Mouse (Mus musculus): Measurements from ENCODE around the gene Gsto1. TPM values are rescaled to one million over a fixed set of nuclear protein-coding genes. Genes with fewer than 3 reads are reported as not detected.
A peak's percentile ranks its signal among the peaks of the same experiment; 100 is the strongest.

The Gsto1 gene
- polyA plus RNA-seq, 1 experiment from 2014 or later, result 237 TPM

DNA sequence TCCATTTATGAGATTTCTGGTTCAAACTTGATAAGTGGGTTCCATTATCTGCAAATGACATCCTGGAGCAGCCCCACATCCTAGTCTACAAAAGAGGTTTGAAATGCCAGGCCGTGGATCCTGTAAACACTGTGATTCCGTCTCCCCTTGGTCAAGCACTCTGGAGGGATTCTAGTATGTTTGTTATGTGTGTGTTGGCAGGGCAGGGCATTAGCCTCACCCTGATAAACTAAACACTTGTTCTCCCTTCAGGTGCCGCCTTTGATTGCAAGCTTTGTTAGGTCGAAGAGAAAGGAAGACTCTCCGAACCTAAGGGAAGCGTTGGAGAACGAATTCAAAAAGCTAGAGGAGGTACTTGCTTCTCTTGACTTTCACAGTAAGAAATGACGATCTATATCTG is 4.4 kb downstream of the Gsto1 start:
- peaks cover 43% of the 10 kb centered on the region for H3K36me3 ChIP-seq
- 86% methylated on average over 8 of the region's 8 CpGs for WGBS
- no peak overlapping the region for H3K4me2 ChIP-seq (replicated peaks)
- no peaks in the 10 kb centered on the region for H3K27me3 ChIP-seq
- no peak overlapping the region for H3K4me3 ChIP-seq (replicated peaks)
- no peak for ATAC-seq (ENCODE audit: insufficient number of reproducible peaks, low FRiP score, low TSS enrichment, low read depth)
- no peaks in the 10 kb centered on the region for H3K9me3 ChIP-seq (replicated peaks)
- peaks cover 14% of the 10 kb centered on the region for H3K4me1 ChIP-seq
- no peak overlapping the region for H3K27ac ChIP-seq (replicated peaks)
- H3K9ac ChIP-seq, result no peak overlapping the region

GRCm38 (mm10) chr19:47862581-47862980 is 7.8 kb downstream of the Gsto1 start:
- Histone ChIP-seq H3K9me3 (replicated peaks) (no peaks in the 10 kb centered on the region), H3K27me3 (no peaks in the 10 kb centered on the region), H3K4me3 (replicated peaks) (no peak overlapping the region), H3K36me3 (peaks cover 44% of the 10 kb centered on the region), H3K27ac (replicated peaks) (no peak overlapping the region), H3K4me1 (peaks cover 4% of the 10 kb centered on the region; the same call in 1 of the 2 replicates), H3K4me2 (replicated peaks) (no peak overlapping the region), H3K9ac (no peak overlapping the region)
- WGBS, result 91% methylated on average over 3 of the region's 3 CpGs
- ATAC-seq (ENCODE audit: insufficient number of reproducible peaks, low FRiP score, low TSS enrichment, low read depth), result no peak

GRCm38 (mm10) chr19:47864051-47864450 is 9.3 kb downstream of the Gsto1 start:
- Histone ChIP-seq H3K4me3 (replicated peaks) (no peak overlapping the region), H3K4me2 (replicated peaks) (no peak overlapping the region), H3K27me3 (no peaks in the 10 kb centered on the region), H3K9me3 (replicated peaks) (no peaks in the 10 kb centered on the region), H3K27ac (replicated peaks) (no peak overlapping the region), H3K4me1 (peaks cover 4% of the 10 kb centered on the region; the same call in 1 of the 2 replicates), H3K36me3 (peaks cover 32% of the 10 kb centered on the region), H3K9ac (no peak overlapping the region)
- ATAC-seq (ENCODE audit: insufficient number of reproducible peaks, low FRiP score, low TSS enrichment, low read depth), result no peak
- WGBS, result 95% methylated on average over 9 of the region's 9 CpGs

DNA sequence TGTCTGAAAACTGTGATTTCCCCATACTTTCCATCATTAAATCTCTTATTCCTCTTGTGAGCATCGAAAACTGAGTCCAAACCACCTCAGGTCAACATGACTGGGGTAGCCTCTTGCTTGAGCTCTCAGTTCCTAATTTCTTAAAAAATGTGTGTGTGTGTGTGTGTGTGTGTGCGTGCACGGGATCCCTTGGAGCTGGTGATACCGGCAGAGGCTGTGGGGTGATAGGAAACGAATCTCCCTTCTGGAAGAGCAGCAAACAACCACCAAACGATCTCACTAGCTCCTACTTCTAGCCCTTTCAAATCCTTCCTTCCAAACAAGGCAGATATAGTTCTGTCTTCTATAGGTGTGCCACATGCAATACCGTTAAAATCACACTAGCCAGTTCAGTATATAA is 10.0 kb downstream of the Gsto1 start:
- WGBS, result 81% methylated on average over 7 of the region's 7 CpGs
- Histone ChIP-seq H3K4me2 (replicated peaks) (peak overlapping the region; percentile 86), H3K9ac (peak overlapping the region; percentile 70; the same call in 1 of the 2 replicates), H3K27me3 (no peaks in the 10 kb centered on the region), H3K27ac (replicated peaks) (0 out of 2 replicates have a peak overlapping the region, but pooled peaks have one; percentile 91), H3K36me3 (peaks cover 25% of the 10 kb centered on the region), H3K4me1 (peaks cover 4% of the 10 kb centered on the region; the same call in 1 of the 2 replicates), H3K4me3 (replicated peaks) (peak overlapping the region; percentile 74), H3K9me3 (replicated peaks) (no peaks in the 10 kb centered on the region)
- ATAC-seq (ENCODE audit: insufficient number of reproducible peaks, low FRiP score, low TSS enrichment, low read depth), result no peak

GRCm38 (mm10) chr19:47865353-47865947 is 10.7 kb downstream of the Gsto1 start, which contains the start of gene Gsto2:
TSS of gene Gsto2 (plus strand) at chr19:47865534.
- Histone ChIP-seq H3K9ac (peak within 1 kb of the TSS; percentile 70), H3K27me3 (no peaks in the 10 kb centered on the region), H3K27ac (replicated peaks) (peak within 1 kb of the TSS; percentile 91), H3K4me1 (peaks cover 4% of the 10 kb centered on the region; the same call in 1 of the 2 replicates), H3K4me3 (replicated peaks) (peak within 1 kb of the TSS; percentile 74), H3K4me2 (replicated peaks) (peak within 1 kb of the TSS; percentile 86), H3K9me3 (replicated peaks) (no peaks in the 10 kb centered on the region), H3K36me3 (peaks cover 18% of the 10 kb centered on the region)
- WGBS, result under 1% methylated on average over 49 of the region's 49 CpGs
- ATAC-seq (ENCODE audit: insufficient number of reproducible peaks, low FRiP score, low TSS enrichment, low read depth), result peak; percentile 100

DNA sequence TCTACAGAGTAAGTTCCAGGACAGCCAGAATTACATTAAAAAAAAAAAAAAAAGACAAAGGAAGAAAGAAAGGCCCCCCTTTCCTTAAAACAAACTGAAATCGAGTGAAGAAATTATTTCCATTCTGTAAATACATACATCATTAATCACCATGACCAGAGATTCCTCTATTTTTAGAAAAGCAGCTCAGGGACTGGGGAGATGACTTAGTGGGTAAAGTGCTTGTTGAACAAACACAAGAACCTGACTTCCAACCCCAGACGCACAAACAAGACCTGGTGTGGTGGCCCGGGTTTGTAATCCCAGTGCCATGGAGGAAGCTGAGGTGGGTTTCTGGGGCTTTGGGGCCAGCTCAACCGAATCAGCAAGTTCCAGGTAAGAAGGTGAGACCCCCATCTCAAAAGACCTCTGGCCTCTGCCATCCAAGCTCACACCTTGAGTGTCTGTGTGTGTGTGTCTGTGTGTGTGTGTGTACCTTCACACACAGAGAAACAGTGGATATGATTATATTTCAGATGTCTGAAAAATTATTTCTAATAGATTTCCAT is 12.9 kb downstream of the Gsto1 start:
- Histone ChIP-seq H3K36me3 (peaks cover 12% of the 10 kb centered on the region), H3K27me3 (no peaks in the 10 kb centered on the region), H3K4me2 (replicated peaks) (no peak overlapping the region), H3K9ac (no peak overlapping the region), H3K4me3 (replicated peaks) (no peak overlapping the region), H3K4me1 (peaks cover 8% of the 10 kb centered on the region; the same call in 1 of the 2 replicates), H3K9me3 (replicated peaks) (no peaks in the 10 kb centered on the region), H3K27ac (replicated peaks) (no peak overlapping the region)
- no peak for ATAC-seq (ENCODE audit: insufficient number of reproducible peaks, low FRiP score, low TSS enrichment, low read depth)
- WGBS, result 72% methylated on average over 4 of the region's 4 CpGs

GRCm38 (mm10) chr19:47868951-47869350 is 14.2 kb downstream of the Gsto1 start:
- no peaks in the 10 kb centered on the region for H3K9me3 ChIP-seq (replicated peaks)
- no peak overlapping the region for H3K9ac ChIP-seq
- H3K4me2 ChIP-seq (replicated peaks), result no peak overlapping the region
- no peak overlapping the region for H3K27ac ChIP-seq (replicated peaks)
- ATAC-seq (ENCODE audit: insufficient number of reproducible peaks, low FRiP score, low TSS enrichment, low read depth), result no peak
- no peak overlapping the region for H3K4me3 ChIP-seq (replicated peaks)
- 0 out of 2 replicates have a peak, but pooled peaks cover 3% of the 10 kb centered on the region for H3K36me3 ChIP-seq
- H3K27me3 ChIP-seq, result no peaks in the 10 kb centered on the region
- H3K4me1 ChIP-seq, result peaks cover 8% of the 10 kb centered on the region; the same call in 1 of the 2 replicates
- whole genome bisulfite sequencing, result 23% methylated on average over 4 of the region's 4 CpGs

GRCm38 (mm10) chr19:47869516-47869915 is 14.7 kb downstream of the Gsto1 start:
- peaks cover 8% of the 10 kb centered on the region; the same call in 1 of the 2 replicates for H3K4me1 ChIP-seq
- H3K9me3 ChIP-seq (replicated peaks), result no peaks in the 10 kb centered on the region
- 52% methylated on average over 3 of the region's 3 CpGs for WGBS
- no peaks in the 10 kb centered on the region for H3K36me3 ChIP-seq
- no peak overlapping the region for H3K4me2 ChIP-seq (replicated peaks)
- H3K4me3 ChIP-seq (replicated peaks), result no peak overlapping the region
- no peak overlapping the region for H3K27ac ChIP-seq (replicated peaks)
- no peak for ATAC-seq (ENCODE audit: insufficient number of reproducible peaks, low FRiP score, low TSS enrichment, low read depth)
- H3K9ac ChIP-seq, result no peak overlapping the region
- H3K27me3 ChIP-seq, result no peaks in the 10 kb centered on the region

- Histone ChIP-seq H3K4me1 (peaks cover 8% of the 10 kb centered on the region; the same call in 1 of the 2 replicates), H3K9ac (no peak overlapping the region), H3K4me3 (replicated peaks) (no peak overlapping the region), H3K27ac (replicated peaks) (no peak overlapping the region), H3K9me3 (replicated peaks) (no peaks in the 10 kb centered on the region), H3K4me2 (replicated peaks) (no peak overlapping the region), H3K36me3 (no peaks in the 10 kb centered on the region), H3K27me3 (no peaks in the 10 kb centered on the region)
- WGBS, result 63% methylated on average over 7 of the region's 7 CpGs
- ATAC-seq (ENCODE audit: insufficient number of reproducible peaks, low FRiP score, low TSS enrichment, low read depth), result no peak
Observed at GRCm38 (mm10) chr19:47870102-47870666, 15.4 kb downstream of the Gsto1 start.

DNA sequence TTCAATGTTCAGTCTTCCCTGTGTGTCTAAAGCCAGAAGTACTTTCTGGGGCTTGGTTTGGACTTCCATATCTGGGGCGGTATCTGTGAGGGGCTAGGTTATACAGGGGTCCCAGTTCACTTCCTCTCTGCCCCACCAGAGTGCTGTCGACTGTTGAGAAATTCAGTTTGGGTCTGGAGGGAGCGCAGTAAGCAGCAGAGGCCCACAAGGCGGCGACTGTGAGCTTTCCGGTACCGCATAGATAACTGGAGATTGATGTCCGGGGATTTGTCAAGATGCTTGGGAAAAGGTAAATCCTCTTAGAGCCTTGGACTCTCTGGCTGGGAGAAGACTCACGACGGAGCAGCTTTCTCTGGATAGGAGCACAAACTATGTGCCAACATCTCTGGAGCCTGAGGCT is 16.7 kb downstream of the Gsto1 start:
- no peaks in the 10 kb centered on the region for H3K36me3 ChIP-seq
- 28% methylated on average over 10 of the region's 10 CpGs for WGBS
- H3K27me3 ChIP-seq, result no peaks in the 10 kb centered on the region
- no peak for ATAC-seq (ENCODE audit: insufficient number of reproducible peaks, low FRiP score, low TSS enrichment, low read depth)
- H3K4me1 ChIP-seq, result 0 out of 2 replicates have a peak, but pooled peaks cover 4% of the 10 kb centered on the region
- no peak overlapping the region for H3K27ac ChIP-seq (replicated peaks)
- H3K9me3 ChIP-seq (replicated peaks), result no peaks in the 10 kb centered on the region
- no peak overlapping the region for H3K4me3 ChIP-seq (replicated peaks)
- H3K9ac ChIP-seq, result no peak overlapping the region
- H3K4me2 ChIP-seq (replicated peaks), result no peak overlapping the region

DNA sequence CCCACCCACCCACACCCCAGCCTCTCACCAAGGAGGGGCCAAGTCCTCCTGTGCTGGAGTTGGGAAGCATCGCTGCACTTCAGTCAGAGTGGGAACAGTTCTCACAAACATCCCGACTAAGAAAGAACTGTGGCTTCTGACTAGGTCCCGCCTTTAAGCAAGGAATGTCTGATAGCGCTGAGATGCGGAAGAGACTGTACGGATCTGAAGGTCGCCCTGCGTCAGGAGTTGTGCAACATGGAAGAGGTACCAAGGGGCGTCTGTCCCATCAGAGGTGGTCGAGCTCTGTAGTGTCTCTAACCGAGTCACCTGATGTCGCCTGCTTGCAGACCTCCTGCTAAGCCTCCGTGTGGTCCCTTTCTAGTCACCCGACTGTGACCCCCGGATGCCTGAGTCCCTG is 21.5 kb downstream of the Gsto1 start:
- Histone ChIP-seq H3K27me3 (no peaks in the 10 kb centered on the region), H3K4me1 (0 out of 2 replicates have a peak, but pooled peaks cover 4% of the 10 kb centered on the region), H3K4me3 (replicated peaks) (no peak overlapping the region), H3K4me2 (replicated peaks) (no peak overlapping the region), H3K36me3 (no peaks in the 10 kb centered on the region), H3K9ac (no peak overlapping the region), H3K9me3 (replicated peaks) (no peaks in the 10 kb centered on the region), H3K27ac (replicated peaks) (no peak overlapping the region)
- no peak for ATAC-seq (ENCODE audit: insufficient number of reproducible peaks, low FRiP score, low TSS enrichment, low read depth)
- WGBS, result 71% methylated on average over 15 of the region's 15 CpGs

Measured in embryonic facial prominence, embryonic 15.5 days (tissue).